Mouse (Mus musculus): ENCODE data around the gene Map1b.
A peak's percentile ranks its signal among the peaks of the same experiment; 100 is the strongest.

The Map1b gene

GRCm38 (mm10) chr13:99485861-99486260, 30.5 kb downstream of the Map1b start:
- no peak for DNase-seq

- DNase-seq = no peak
Measured at GRCm38 (mm10) chr13:99485331-99485733, 31.0 kb downstream of the Map1b start.

- DNase-seq = no peak
Measured at GRCm38 (mm10) chr13:99484905-99485304, 31.4 kb downstream of the Map1b start.

GRCm38 (mm10) chr13:99483433-99483832, 32.9 kb downstream of the Map1b start:
- DNase-seq = no peak

- no peak for DNase-seq
Measured at GRCm38 (mm10) chr13:99475488-99475887, 40.9 kb downstream of the Map1b start.

GRCm38 (mm10) chr13:99475033-99475432, 41.3 kb downstream of the Map1b start:
- no peak for DNase-seq

- no peak for DNase-seq
Measured at GRCm38 (mm10) chr13:99474108-99474507, 42.2 kb downstream of the Map1b start.

GRCm38 (mm10) chr13:99472028-99472427, 44.3 kb downstream of the Map1b start:
- no peak for DNase-seq

DNA sequence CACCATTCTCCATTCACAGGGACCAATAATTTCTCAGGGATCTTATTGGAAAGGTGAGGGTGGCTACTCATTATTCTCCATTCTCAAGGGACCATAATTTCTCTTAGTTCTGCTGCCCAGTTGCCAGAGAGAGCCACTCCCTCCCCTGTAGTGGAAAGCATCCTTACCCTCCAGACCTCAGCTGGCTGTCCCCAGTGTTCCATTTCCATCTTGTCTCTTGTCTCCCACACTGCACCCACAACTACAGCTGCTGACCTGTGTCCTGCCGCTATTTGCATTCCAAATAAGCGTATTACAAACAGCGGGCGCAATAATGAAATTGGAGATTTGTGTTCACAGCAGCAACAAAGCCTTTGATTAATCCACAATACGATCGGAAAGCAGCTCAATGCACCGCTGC, 46.3 kb downstream of the Map1b start:
- no peak for DNase-seq

- no peak for DNase-seq
Measured at GRCm38 (mm10) chr13:99468267-99468666, 48.1 kb downstream of the Map1b start.

GRCm38 (mm10) chr13:99466811-99467315, 49.5 kb downstream of the Map1b start:
- no peak for DNase-seq

- DNase-seq = no peak
Measured at GRCm38 (mm10) chr13:99466064-99466463, 50.3 kb downstream of the Map1b start.

- DNase-seq = no peak
Measured at GRCm38 (mm10) chr13:99464551-99464950, 51.8 kb downstream of the Map1b start.

DNA sequence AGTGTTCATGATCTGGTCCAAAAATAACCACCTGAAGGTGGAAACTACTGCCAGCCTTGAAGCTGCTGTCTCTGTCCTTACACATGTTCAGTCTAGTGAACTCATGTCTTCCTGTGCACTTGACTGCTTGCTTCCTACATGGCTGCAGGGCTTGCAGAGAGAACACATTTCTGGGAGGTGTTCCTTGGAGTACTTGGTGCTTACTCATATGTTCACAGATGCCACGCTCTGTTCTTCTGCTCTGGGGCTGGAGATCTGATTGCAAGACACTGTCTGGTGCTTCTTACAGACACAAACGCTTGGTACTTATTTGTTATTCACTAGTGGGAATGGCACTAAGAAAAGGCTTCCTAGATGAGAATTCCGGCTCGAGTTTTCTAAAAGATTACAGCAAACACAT, 54.5 kb downstream of the Map1b start:
- no peak for DNase-seq

GRCm38 (mm10) chr13:99459612-99460011, 56.7 kb downstream of the Map1b start:
- no peak for DNase-seq

GRCm38 (mm10) chr13:99458658-99459386, 57.5 kb downstream of the Map1b start:
- no peak for DNase-seq

DNA sequence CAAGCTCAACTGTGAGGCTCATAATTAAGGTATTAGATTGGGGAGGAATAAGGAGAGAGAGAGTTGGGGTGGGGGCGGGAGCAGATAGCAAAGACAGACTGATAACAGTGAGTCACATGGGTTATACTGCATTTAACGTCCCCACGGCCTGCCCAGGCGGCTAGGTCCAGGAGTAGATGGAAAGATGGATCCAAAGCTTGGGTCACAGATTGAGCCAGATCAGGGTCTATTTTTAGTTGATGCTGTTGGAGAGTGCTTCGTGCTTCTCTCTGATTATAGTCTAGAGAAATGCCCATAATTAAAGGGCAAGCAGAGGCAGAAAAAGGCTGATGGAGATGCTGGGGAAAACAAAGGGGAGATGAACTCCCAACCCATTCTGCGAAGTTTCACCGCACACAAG, 61.4 kb downstream of the Map1b start:
- DNase-seq = no peak

- no peak for DNase-seq
Measured at GRCm38 (mm10) chr13:99452444-99452843, 63.9 kb downstream of the Map1b start.

- no peak for DNase-seq
Measured at GRCm38 (mm10) chr13:99451276-99451675, 65.1 kb downstream of the Map1b start.

GRCm38 (mm10) chr13:99450766-99451165, 65.6 kb downstream of the Map1b start:
- DNase-seq = no peak

GRCm38 (mm10) chr13:99449547-99449946, 66.8 kb downstream of the Map1b start:
- DNase-seq = no peak

- no peak for DNase-seq
Measured at GRCm38 (mm10) chr13:99448278-99448677, 68.1 kb downstream of the Map1b start.

GRCm38 (mm10) chr13:99447403-99448199, 68.7 kb downstream of the Map1b start:
- DNase-seq = peak; percentile 58

GRCm38 (mm10) chr13:99447002-99447401, 69.3 kb downstream of the Map1b start:
- DNase-seq = no peak

Data from right cerebral cortex, postnatal 25 days (tissue).